Mouse (Mus musculus) lung, adult 2 months (tissue): ENCODE results near the gene Fosb.

Experiments
- CTCF ChIP-seq: fragments of 200-500 bp; IDR thresholded peaks from 2 replicates; pipeline ENCODE4 v1.5.1; 2011; ENCODE audit warnings: mild to moderate bottlenecking, low read length, control low read depth; ENCODE audit not compliant: insufficient read depth
- POLR2A ChIP-seq: fragments of 200-500 bp; IDR thresholded peaks from 2 replicates; pipeline ENCODE4 v1.6.1; 2011; ENCODE audit warnings: low read depth, mild to moderate bottlenecking, control low read depth, low read length, borderline replicate concordance; ENCODE audit errors: extremely low read depth

DNA sequence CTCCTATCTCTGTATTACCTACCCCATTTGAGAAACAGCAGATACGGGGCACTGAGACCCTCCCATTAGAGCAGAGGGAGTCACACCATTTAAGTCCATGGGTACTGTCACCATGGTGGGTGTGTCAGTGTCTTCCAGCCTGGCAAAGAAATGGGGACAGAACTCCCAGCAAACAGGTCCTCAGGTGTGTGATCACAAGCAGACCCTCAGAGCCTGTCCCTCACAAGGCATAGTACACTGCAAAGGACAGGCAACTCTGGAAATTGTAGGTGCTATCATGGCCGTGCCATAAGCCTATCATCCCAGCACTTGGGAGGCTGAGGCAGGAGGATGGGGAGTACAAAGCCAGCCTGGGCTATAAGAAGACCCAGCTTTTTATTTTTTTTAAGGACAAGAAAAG lies 8.3 kb upstream of the Fosb start:
- no peak for TF ChIP-seq CTCF
- no peak for TF ChIP-seq POLR2A
